Mouse (Mus musculus) CD8-positive naive resting alpha-beta T cell, adult 2 months (primary cell): ENCODE results near the gene Fgf10.

ENCODE experiments used
- DNase-seq, 2 experiments: peaks; one replicate each; pipeline ENCODE4 v3.0.0; 2022; ENCODE audit warnings: low read depth in 2 of 2, low spot score in 2 of 2

Fgf10 gene

DNA sequence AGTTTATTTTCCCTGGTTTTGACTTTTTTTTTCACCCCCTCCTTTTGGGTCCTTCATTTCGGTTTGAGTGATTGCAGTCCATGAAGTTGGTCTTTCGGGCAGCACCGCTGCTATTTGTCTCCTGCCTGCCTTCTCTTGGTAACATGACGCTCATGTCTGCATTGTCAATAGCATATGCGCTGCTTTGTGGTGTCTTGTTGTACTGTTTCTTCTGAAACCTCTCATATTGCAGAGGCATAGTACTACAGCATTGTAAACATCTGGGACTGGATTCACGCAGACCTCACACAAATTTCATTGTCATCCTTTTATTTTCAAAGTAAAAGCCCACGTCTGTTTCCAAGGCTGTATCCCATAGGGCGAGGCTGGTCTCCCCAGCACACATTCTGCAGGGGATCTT lies 46.7 kb downstream of the Fgf10 start:
- no peak for DNase-seq

- no peak for DNase-seq
These were observed 47.1 kb downstream of the Fgf10 start for GRCm38 (mm10) chr13:118716726-118717125.

DNA sequence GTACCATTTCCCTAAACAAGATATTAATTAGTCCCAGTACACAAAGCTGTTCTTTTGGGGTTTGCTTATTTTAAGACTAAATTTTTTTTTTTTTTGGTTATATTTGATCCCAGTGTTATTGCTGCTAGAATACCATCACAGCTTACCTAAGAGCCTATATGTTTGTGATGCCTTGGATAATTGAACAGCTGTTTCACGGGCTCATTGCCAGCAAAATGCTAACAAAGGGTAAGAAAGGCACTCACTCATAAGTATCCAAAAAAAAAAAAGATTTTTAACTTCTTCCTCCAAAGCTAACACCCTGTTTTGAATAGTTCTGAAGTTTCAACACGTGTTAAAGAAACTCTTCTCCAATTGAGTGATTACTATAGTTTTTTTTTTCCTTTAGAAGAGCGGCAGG lies 48.8 kb downstream of the Fgf10 start:
- no peak for DNase-seq

DNA sequence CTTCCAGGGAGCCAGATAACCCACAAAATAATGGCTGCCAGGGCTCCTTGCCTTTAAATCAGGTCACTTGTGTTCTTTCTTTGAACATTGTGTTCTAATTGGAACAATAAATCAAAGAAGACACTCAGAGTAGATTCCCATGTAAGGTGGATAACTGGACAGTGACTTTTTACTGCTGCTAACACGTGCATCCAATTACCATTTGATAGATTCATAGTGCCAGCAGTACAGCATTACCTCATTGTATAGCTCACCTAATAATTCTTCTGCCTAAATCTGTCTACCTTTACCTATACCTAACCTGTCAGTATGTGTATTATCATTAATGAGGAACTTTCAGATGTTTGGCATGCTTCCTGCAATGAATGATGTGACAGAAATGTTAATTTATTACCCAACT lies 52.1 kb downstream of the Fgf10 start:
- no peak for DNase-seq

- no peak for DNase-seq
These were observed 62.4 kb downstream of the Fgf10 start for GRCm38 (mm10) chr13:118731850-118732552.

DNA sequence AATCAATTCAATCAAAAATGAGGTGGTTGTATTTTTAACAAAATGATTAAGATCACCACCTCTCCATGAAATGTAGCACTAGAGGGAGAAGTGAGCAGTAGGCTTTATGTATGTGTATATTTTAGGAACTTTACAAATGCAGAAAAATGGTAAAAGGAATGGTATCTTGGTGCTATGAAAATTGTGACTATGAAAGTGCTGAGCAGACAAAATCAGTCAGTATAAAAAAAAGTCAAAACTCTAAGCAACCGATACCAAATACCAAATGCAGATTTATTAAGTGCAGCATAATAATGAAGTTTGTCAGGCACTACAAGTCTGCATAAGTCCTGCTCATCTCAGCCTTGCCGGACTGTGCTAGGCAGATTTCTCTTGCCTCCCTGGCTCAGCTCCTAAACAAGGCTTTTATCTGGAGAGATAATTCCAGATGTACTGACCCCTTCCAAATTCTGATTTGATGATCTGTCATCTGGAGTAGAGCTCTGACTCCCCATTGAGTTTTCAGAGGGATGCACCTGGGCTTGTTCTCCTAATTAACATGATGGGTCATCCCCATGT lies 70.3 kb downstream of the Fgf10 start:
- DNase-seq: no peak

GRCm38 (mm10) chr13:118742788-118743187 lies 73.2 kb downstream of the Fgf10 start:
- no peak for DNase-seq

GRCm38 (mm10) chr13:118744806-118745205 lies 75.2 kb downstream of the Fgf10 start:
- DNase-seq: no peak

DNA sequence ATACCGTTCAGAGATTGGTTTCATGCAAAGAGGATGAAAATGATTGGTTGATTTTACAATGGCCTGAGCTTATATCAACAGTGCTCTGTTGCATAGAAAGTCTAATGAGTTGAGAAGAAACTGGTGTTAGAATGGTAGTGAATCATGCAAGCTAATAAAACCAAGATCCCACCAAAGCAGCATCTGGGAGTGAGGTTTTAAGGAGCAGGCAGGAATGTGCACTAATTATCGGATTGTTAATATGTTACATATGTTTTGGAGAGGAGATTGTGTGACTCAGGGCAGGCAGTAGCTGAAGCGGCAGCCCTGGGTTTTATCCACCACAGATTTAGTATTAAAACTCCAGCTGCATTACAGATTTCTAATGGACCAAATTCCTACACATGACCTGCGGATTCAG lies 76.8 kb downstream of the Fgf10 start:
- no peak for DNase-seq

DNA sequence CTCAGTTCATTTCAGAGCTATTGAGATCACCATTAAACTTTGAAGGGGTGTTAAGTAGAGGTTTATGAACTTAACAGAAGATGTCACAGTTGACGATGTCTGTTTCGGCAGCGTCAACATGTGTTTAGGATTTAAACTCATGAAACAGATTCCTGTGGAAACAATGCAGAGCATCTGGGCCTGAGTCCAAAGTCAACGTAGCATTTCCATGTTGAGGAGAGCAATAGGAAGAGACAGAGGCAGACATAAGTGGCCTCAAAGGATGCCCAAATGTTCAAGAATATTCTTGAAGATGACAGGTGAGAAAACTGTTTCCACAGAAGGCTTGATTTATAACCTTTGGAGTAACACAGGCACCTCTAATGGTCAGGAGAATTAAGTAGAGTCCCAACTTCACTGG lies 84.4 kb downstream of the Fgf10 start:
- no peak for DNase-seq

GRCm38 (mm10) chr13:118759021-118759420 lies 89.4 kb downstream of the Fgf10 start:
- no peak for DNase-seq

- no peak for DNase-seq
These were observed 93.4 kb downstream of the Fgf10 start for GRCm38 (mm10) chr13:118762982-118763381.

DNA sequence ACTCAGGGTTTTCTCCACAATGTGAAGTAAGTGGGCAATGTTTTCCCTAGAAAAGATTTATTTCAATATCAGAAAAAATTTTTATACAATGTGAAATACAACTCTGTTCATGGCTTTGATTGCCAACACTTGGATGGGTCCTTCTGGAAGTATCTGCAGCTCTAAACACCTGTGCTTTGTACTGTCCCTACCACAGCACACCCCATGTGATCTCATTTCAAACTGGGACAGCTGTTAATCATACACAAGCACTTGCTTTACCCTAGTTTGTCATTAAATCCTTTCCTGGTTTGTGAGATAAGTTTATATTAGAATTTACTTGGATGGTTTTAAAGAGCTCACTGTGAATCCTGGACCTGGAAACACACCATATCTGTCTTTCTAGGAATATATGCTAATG lies 102.6 kb downstream of the Fgf10 start:
- no peak for DNase-seq

- no peak for DNase-seq
These were observed 105.6 kb downstream of the Fgf10 start for GRCm38 (mm10) chr13:118775148-118775547.

GRCm38 (mm10) chr13:118779161-118779560 lies 109.6 kb downstream of the Fgf10 start:
- DNase-seq: no peak

GRCm38 (mm10) chr13:118791753-118792152 lies 122.2 kb downstream of the Fgf10 start:
- no peak for DNase-seq

GRCm38 (mm10) chr13:118792198-118792597 lies 122.6 kb downstream of the Fgf10 start:
- DNase-seq: no peak

DNA sequence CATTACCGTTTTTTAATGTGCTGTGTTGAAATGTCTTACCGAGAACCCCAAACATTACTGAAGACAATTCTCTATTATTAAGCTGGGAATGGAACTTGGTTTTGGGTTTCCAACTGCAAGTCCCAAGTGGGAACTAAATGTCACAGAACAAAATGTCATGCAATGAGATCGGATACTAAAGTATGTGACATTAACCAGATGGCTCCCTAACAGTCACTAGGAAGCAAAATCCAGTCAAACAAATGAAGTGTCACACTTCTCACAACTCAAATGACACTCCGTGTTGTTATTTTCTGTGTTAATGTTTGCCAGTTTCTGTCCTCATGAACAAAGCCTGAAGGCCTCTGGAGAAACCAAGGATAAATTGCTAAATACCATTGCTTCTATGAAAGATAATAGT lies 130.6 kb downstream of the Fgf10 start:
- DNase-seq: no peak

- no peak for DNase-seq
These were observed 137.1 kb downstream of the Fgf10 start for GRCm38 (mm10) chr13:118806662-118807061.

DNA sequence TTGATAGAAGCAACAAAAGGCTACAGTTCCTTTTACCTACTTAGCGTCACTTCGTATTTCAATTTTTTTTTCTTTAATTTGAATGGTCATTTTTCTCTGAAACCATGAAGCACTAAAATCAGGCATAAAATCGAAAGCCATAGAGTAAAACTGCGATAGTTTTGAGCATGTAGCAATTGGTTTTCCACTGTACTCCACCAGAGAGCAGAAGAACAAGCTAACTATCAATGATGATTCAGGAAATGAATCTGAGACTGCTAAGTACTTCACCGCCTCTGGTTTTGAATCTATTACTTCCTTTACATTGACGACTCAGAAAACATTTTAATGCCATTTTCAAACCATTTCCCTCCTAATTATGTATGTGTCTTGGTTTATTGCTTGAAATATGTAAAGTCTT lies 150.2 kb downstream of the Fgf10 start:
- no peak for DNase-seq

GRCm38 (mm10) chr13:118823113-118823512 lies 153.5 kb downstream of the Fgf10 start:
- DNase-seq: no peak

GRCm38 (mm10) chr13:118825102-118825501 lies 155.5 kb downstream of the Fgf10 start:
- no peak for DNase-seq
